Mouse (Mus musculus): ENCODE measurements around the gene Dazap1. TPM values are rescaled to one million over a fixed set of nuclear protein-coding genes. Genes with fewer than 3 reads are reported as not detected.
A peak's percentile ranks its signal among the peaks of the same experiment; 100 is the strongest.

Gene Dazap1
- total RNA-seq, 2 experiments from 2014 or later: 76.8 to 91.2 TPM

- peak; percentile 96 to 98 for DNase-seq (ENCODE audit: extremely low spot score in 1 of 2, low spot score in 1 of 2)
Observed at GRCm38 (mm10) chr10:80248971-80249640, 12.2 kb upstream of the Dazap1 start, which contains the start of gene Ndufs7. Ndufs7 (plus strand) TSS chr10:80249121.

DNA sequence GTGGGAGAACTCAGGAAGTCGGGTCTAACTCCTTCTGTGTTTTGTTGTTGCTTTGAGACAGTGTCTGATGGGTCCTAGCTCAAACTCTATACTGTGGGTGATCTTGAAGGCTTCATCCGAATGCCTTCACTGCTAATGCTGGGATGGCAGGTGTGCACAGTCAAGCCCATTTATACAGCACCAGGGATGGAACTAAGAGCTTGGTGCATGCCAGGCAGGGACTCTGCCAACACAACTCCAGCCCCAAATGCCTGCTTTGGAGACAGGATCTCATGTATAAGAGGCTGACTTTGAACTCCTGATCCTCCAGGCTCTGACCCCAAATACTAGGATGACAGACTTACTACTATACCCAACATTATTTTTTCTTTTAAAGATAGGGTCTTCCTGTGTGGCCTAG is 11.2 kb upstream of the Dazap1 start:
- no peak for DNase-seq (ENCODE audit: extremely low spot score in 1 of 2, low spot score in 1 of 2)

GRCm38 (mm10) chr10:80250573-80250972 is 10.7 kb upstream of the Dazap1 start:
- no peak for DNase-seq (ENCODE audit: extremely low spot score in 1 of 2, low spot score in 1 of 2)

- no peak for DNase-seq (ENCODE audit: extremely low spot score in 1 of 2, low spot score in 1 of 2)
Observed at GRCm38 (mm10) chr10:80252011-80252410, 9.3 kb upstream of the Dazap1 start.

GRCm38 (mm10) chr10:80252493-80253274 is 8.6 kb upstream of the Dazap1 start:
- DNase-seq (ENCODE audit: extremely low spot score in 1 of 2, low spot score in 1 of 2): no peak

DNA sequence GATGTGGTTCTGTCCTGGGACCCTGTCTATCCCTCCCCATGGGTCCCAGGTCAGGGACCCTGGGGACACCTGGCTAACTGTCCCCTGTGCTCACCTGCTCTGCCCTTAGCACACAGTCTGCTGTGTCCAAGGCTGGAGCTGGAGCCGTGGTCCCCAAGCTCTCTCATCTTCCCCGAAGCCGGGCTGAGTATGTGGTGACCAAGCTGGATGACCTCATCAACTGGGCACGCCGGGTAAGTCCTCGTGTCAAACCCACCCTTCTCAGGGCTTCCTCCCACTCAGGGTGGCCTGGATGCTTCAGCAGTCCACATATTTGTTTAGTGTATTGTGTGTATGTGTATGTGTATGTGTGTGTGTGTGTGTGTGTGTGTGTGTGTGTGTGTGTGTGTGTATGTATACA is 7.7 kb upstream of the Dazap1 start:
- DNase-seq (ENCODE audit: extremely low spot score in 1 of 2, low spot score in 1 of 2): no peak

DNA sequence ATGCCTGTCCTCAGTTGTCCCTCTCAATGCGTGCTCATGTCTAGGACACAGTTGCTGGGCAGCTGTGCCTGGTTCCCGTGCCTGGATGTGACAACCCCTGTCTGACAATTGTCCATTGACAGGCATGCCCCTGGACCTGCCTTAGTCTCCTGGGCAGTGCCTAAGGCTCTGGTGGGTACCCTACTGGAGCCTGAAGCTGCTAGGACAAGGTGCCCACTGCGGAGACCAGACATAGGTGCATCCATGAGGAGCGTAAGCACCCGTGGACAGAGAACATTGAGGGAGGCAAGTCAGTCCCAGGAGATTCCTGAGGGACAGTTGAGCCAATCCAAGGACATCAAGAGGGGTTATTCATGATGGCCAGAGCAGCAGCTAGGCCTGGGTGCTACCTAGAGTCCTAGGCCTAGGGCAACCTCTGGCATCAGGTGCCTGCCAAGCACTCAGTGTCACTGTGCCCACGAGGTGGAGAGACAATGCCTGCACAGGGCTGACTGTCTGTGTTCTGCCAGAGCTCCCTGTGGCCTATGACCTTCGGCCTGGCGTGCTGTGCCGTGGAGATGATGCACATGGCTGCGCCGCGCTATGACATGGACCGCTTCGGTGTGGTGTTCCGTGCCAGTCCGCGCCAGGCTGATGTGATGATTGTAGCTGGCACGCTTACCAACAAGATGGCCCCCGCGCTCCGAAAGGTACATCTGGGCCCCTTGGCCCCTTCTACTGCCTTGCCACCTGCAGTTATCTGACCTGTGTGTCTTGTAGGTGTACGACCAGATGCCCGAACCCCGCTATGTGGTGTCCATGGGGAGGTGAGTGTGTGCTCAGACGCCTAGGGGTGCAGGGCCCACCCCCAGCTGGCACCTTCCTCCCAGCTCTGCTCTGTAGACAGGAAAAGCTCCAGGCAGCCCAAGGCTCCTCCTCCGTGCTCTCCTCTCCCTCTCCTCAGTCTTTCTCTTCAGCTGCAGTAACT is 6.7 kb upstream of the Dazap1 start:
- DNase-seq (ENCODE audit: extremely low spot score in 1 of 2, low spot score in 1 of 2): no peak

GRCm38 (mm10) chr10:80255881-80256535 is 5.3 kb upstream of the Dazap1 start:
- DNase-seq (ENCODE audit: extremely low spot score in 1 of 2, low spot score in 1 of 2): no peak

DNA sequence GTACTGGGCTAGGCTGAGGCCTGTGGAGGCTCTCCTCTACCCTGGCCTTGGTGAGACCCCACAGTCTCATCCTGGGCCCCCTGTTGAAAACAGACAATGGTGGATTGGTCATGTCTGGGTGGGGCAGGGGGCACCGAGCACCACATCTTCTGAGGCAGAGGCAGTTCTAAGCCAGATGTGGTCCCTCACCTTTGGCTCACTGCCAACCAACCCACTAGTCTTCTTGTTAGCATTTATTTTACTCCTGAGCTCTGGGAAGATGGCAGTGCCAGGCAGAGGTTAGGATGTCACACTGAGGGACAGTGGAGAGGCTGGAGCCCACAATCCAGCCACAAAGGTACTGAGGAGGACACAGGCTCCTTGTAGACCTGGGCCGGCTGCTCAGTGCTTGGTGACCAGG is 3.4 kb upstream of the Dazap1 start:
- no peak for DNase-seq (ENCODE audit: extremely low spot score in 1 of 2, low spot score in 1 of 2)

DNA sequence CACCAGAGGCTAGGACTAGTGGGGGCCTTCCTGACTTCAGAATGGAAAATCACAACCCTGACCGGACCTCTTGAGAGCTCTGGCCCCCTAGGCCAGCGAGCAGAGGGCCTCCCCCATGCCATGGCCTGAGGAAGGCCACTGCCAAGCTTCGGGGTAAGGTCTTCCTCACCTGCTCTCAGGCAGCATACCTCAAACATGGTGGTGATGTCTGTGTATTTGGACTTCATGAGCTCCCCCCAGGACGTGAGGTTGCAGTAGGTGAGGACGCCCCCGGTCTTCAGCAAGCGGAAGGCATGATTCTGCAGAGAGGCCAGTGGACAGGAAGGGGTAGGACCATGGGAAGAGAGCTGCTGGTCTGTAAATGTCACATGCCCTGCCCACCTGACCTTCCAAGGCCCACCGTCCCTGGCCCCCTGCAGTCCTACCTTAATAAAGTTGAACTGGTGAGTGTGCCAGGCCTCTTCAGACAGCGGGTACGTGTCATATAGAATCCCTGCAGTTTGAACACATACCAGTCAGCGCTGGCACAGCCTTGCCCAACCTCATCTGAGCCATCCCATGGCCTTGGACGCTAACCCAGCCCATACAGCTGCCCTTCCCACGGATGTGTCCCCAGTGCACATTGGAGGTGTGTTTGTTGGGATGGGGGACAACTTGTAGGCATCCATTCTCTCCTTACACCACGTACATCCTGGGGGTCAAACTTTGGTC is 2.4 kb upstream of the Dazap1 start:
- DNase-seq (ENCODE audit: extremely low spot score in 1 of 2, low spot score in 1 of 2): no peak

- no peak for DNase-seq (ENCODE audit: extremely low spot score in 1 of 2, low spot score in 1 of 2)
Observed at GRCm38 (mm10) chr10:80259463-80259805, 1.9 kb upstream of the Dazap1 start.

- DNase-seq (ENCODE audit: extremely low spot score in 1 of 2, low spot score in 1 of 2): peak in 1 of 2 experiments; percentile 61
Observed at GRCm38 (mm10) chr10:80259861-80260641, 1.2 kb upstream of the Dazap1 start.

DNA sequence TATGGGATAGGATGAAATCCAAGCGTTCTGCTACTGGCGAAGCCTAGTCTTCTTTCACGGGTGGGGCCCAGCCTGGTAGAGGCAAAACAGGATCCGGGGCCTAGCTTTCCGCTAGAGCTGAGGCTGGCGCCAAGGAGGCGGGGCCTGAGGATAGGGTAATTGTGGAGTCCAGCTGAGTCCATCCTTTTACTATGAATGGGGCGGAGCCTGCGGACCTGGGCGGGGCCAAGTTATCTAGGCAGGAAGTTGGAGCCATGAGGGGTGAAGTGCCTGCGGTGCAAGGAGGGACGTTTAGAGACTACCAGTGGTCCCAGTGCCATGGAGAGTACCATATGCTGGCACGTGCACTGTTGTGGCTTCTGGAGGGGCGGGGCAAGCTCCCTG is 291 bp downstream of the Dazap1 start:
- peak; percentile 69 to 70 for DNase-seq (ENCODE audit: extremely low spot score in 1 of 2, low spot score in 1 of 2)

DNA sequence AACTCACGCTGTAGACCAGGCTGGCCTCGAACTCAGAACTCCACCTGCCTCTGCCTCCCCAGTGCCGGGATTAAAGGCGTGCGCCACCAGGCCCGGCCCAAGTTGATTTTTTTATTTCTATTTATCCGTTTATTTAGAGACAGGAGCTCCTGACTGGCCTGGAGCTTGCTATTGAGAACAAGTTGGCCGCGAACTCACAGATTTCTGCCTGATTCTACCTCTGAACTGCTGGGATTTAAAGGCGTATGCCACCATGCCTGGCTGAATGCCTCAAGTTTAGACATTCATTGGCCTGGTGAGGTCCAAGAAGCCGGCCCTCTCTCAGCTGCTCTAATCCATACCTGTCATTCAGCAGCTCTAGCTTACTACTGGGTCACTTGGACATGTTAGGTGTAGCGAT is 883 bp downstream of the Dazap1 start:
- DNase-seq (ENCODE audit: extremely low spot score in 1 of 2, low spot score in 1 of 2): no peak

DNA sequence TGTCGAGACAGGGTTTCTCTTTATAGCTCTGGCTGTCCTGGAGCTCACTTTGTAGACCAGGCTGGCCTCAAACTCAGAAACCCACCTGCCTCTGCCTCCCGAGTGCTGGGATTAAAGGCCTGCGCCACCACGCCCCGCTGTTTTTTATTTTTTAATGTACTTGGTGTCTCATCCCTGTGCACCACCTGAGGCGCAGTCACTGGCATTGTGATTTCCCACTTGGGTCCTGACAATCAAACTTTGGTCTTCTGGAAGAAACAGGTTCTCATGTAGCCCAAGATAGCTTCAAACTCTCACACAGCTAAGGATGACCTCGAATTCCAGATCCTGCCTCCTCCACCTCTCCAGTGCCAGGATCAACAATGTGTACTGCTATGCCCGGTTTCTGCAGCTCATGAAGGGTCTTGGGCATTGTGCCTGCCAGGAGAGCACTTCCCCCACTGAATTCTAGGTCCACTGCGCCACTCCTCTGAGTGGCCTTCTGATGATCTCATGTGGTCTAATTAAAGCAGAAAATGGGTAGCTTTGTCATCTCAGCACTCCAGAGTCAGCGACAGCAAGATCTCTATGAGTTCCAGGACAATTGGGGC is 1.6 kb downstream of the Dazap1 start:
- no peak for DNase-seq (ENCODE audit: extremely low spot score in 1 of 2, low spot score in 1 of 2)

DNA sequence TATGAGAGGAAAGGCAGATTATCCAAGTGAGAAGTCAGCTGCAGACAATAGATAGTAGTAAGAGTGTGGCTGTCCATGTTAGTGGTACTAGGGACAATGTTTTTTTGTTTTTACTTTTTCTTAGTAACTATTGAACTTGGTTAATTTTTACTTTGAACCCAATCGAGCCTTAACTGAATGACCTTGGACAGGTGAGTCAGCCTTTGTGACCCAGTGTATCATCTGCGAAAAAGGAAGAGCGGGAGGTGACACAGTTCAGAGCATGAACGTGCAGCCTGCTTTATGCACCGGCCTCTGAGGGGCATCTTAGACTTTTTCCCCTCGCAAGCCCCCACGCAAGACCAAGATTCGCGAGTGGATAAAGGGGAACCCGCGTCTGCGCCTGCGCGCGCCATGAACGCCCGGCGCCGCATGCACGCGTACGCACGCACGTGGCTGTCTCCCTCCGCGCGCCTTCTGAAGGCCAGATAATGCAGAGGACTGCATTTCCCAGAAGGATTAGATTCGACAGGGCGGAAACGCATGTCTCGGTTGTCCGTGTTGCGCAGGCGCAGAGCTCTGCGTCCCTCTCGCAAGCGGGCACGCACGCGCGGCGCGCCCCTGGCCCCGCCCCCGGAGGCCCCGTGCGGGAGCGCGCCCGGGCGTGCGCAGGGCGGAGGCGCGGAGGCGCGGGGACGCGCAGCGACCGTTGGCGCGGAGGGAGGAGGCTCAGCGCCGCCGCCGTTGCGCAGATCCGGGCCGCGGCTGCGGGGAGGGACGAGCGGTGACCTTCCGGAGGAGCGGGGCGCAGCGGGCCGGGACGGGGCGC is 3.3 kb downstream of the Dazap1 start:
- DNase-seq (ENCODE audit: extremely low spot score in 1 of 2, low spot score in 1 of 2): peak; percentile 95 to 96

DNA sequence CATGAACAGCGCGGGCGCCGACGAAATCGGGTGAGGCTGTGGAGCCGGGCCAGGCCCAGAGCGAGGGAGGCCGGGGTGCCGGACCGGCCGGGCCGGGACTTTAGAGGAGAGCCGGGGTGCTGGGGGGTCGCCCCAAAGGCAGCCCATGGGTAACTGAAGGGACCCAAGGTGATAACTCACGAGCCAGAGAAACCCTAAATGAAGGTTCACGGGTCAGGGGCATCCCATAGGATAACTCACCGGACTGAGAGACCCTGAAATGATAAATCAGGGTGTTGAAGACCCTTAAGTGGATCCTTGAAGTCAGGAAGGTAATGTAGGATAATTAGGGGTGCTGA is 3.8 kb downstream of the Dazap1 start:
- DNase-seq (ENCODE audit: extremely low spot score in 1 of 2, low spot score in 1 of 2): no peak

DNA sequence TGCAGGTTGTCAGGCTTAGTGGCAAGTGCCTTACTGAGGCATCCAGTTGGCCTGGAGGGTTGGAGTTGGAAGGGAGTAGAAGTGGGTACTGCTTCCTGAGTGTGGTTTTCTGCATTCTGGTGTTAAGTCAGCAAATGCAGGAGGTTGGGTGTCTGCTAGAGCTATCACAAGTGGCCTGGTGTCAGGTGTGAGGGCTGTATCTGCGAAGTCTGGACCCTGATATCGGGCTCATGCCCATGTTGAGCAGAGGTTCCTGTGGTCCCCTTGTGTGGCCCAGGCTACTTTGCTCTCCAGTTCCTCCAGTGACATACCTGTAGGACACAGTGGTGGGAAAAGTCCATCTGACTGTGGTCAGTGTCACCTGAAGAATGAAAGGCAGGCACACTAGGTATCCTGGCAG is 8.8 kb downstream of the Dazap1 start:
- no peak for DNase-seq (ENCODE audit: extremely low spot score in 1 of 2, low spot score in 1 of 2)
